Mouse (Mus musculus) midbrain, embryonic 10.5 days (tissue): ENCODE data around the gene Rfc1. TPM values are rescaled to one million over a fixed set of nuclear protein-coding genes. Genes with fewer than 3 reads are reported as not detected.
A peak's percentile ranks its signal among the peaks of the same experiment; 100 is the strongest.
"Not testable (repeated sequence)": the region's sequence is repeated elsewhere in the genome, so short reads cannot be mapped to it uniquely, and the experiment has no call there.

Experiments used
- DNase-seq: peaks from one replicate; pipeline ENCODE4 v3.0.0-alpha.2; 2017; ENCODE audit warnings: low spot score
- H3K27ac ChIP-seq: fragments of 300-500 bp; sonication (generic); replicated peaks from 2 replicates; pipeline ENCODE4 v1.5.1; 2016; ENCODE audit warnings: mild to moderate bottlenecking
- H3K27me3 ChIP-seq: fragments of 300-500 bp; sonication (generic); 2 replicates; pipeline ENCODE4 v1.6.1; 2016; ENCODE audit warnings: low read depth, mild to moderate bottlenecking; ENCODE audit not compliant: poor library complexity, severe bottlenecking
- H3K36me3 ChIP-seq: fragments of 300-500 bp; sonication (generic); 2 replicates; pipeline ENCODE4 v1.6.1; 2016; ENCODE audit warnings: mild to moderate bottlenecking, moderate library complexity
- H3K4me1 ChIP-seq: fragments of 300-500 bp; sonication (generic); 2 replicates; pipeline ENCODE4 v1.6.1; 2016
- H3K4me3 ChIP-seq: fragments of 300-500 bp; sonication (generic); 2 replicates; pipeline ENCODE4 v1.5.1; 2016; ENCODE audit warnings: mild to moderate bottlenecking, moderate library complexity
- H3K9me3 ChIP-seq: fragments of 300-500 bp; sonication (generic); replicated peaks from 2 replicates; pipeline ENCODE4 v1.6.1; 2016; ENCODE audit warnings: mild to moderate bottlenecking
- WGBS: fragments of 180-500 bp; shearing (Covaris S2); methylation state at CpG from one replicate; pipeline ENCODE4 v1.1.7; 2016; 5-methylcytosine and 5-hydroxymethylcytosine counted together
- polyA plus RNA-seq: library from polyadenylated mRNA; unstranded; fragments of >200 nt; fragmentation: Nextera tagmentation; extraction: Ambion mirVana; gene quantifications from 2 replicates; pipeline ENCODE4 v1.2.1, GENCODE M21; 2016

Gene Rfc1
- polyA plus RNA-seq, 1 experiment from 2014 or later = 103 TPM

DNA sequence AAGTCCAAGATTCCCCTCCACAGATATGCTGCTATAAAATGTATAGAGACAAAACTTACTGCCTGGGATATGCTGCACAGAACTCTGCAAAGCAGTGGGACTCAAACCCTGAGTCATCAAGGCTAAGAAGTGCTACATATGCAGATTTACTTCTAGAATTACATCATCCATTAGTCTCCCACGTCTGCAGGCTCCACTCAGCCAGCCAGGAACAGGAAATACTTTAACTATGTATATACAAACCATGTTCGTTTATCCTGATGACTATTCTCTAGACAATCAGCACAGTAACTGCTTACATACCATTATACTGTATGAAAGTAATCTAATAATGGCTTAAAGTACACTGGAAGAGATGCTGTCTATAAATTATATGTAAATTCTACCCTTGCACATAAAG lies 41.2 kb downstream of the Rfc1 start:
- 77% methylated on average over 2 of the region's 2 CpGs for WGBS
- Histone ChIP-seq H3K9me3 (no peaks in the 10 kb centered on the region), H3K4me1 (no peaks in the 10 kb centered on the region), H3K27me3 (no peaks in the 10 kb centered on the region), H3K4me3 (no peak overlapping the region), H3K27ac (no peak overlapping the region), H3K36me3 (peaks cover 95% of the 10 kb centered on the region)
- DNase-seq = no peak

DNA sequence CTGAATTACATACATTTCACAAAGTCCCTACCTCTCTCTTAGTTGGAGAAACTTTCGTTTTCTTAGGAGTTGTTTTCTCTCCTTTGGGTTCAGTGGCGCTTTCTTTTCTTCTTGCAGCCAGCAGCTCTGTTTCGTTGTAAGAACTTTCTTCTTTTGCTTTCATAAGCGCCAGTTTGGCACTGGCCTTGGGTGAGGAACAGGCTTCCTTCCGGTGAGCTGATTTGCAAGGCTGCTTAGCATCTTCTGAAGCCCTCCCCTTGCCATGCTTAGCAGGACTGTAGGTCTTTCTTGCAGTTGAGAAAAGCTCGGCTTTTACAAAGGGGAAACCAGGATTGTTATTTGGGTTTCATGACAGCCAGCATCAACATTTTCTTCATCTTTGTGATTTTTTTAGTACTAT lies 41.8 kb downstream of the Rfc1 start:
- H3K27ac ChIP-seq = no peak overlapping the region
- no peak for DNase-seq
- WGBS = 94% methylated on average over 6 of the region's 6 CpGs
- H3K4me3 ChIP-seq = no peak overlapping the region
- peaks cover 94% of the 10 kb centered on the region for H3K36me3 ChIP-seq
- H3K4me1 ChIP-seq = no peaks in the 10 kb centered on the region
- no peaks in the 10 kb centered on the region for H3K27me3 ChIP-seq
- no peaks in the 10 kb centered on the region for H3K9me3 ChIP-seq

DNA sequence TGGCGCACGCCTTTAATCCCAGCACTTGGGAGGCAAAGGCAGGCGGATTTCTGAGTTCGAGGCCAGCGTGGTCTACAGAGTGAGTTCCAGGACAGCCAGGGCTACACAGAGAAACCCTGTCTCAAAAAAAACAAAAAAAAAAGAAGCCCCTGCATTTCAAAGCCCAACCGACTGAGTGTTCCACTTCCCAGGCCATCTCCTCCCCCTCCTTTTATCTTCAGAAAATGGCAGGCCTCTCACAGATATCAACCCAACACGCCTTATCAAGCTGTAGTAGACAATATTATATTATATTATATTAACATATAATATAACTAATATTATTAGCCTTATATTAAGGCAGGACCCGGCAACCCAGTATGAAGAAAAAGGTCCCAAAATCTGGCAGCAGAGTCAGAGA lies 46.5 kb downstream of the Rfc1 start:
- H3K36me3 ChIP-seq = peaks cover 95% of the 10 kb centered on the region
- not testable (repeated sequence) for H3K9me3 ChIP-seq, H3K4me1 ChIP-seq, H3K27ac ChIP-seq, H3K4me3 ChIP-seq, DNase-seq, H3K27me3 ChIP-seq
- WGBS = 89% methylated on average over 8 of the region's 8 CpGs

DNA sequence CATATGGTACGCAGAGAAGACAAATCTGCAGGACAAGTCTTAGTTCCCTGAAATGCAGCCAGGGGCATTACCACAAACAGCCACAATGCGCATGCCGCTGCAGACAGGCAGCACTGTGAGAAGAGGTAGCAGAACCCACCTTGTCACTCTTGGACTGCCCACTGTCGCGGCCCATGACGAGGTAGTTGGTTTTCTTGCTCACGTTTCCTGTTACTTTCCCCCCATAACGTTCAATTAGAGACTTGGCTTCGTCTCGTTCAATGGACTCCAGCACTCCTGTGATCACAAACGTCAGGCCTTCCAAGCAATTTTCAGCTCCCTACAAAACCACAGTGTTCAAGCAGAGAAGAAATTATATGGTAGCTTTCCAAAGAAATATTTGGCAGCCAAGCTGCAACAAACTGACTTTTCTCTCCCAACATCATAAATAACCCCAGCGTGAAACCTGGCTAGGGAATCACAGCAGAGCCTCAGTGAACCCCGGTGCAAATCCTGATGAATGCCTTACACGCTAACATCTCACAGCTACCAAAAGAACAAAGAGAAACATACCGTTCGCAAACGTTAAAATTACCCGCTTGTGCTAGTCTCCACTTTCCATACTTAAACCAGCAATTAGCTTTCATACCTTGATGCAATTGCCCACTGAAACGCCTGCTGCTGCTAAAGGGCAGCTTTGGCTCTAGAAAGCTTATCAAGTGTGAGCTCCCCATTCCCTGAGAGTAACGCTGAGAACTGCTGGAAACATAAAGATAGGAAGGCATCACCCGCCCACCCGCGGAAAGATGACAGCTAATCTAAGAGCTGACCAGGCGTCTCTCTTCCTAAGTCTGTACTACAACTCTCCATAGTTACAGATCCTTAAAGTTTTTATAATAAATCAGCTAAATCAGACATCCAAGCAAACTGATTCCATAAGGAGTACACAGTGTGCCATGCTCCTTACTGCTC lies 47.4 kb downstream of the Rfc1 start:
- no peak for DNase-seq
- Histone ChIP-seq H3K9me3 (no peaks in the 10 kb centered on the region), H3K4me1 (no peaks in the 10 kb centered on the region), H3K27me3 (no peaks in the 10 kb centered on the region), H3K27ac (no peak overlapping the region), H3K36me3 (peaks cover 95% of the 10 kb centered on the region), H3K4me3 (no peak overlapping the region)
- 94% methylated on average over 24 of the region's 24 CpGs for WGBS

DNA sequence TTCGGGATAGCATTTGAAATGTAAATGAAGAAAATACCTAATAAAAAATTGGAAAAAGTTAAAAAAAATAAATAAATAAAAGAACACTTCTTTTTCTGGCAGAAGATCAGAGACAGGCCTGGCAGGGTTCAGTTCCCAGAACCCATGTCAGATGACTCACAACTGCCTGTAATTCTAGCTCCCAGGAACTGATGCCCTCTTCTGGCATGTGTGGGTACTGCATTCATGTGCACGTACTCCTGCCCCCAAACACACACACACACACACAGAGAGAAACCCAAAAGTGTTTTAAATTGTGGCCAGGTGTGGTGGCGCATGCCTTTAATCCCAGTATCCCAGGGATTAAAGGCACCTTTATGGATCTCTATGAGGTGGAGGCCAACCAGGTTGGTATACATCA lies 51.3 kb downstream of the Rfc1 start:
- no peak overlapping the region for H3K4me3 ChIP-seq
- 89% methylated on average over 3 of the region's 3 CpGs for WGBS
- H3K9me3 ChIP-seq = no peaks in the 10 kb centered on the region
- peaks cover 80% of the 10 kb centered on the region for H3K36me3 ChIP-seq
- no peak overlapping the region for H3K27ac ChIP-seq
- H3K4me1 ChIP-seq = no peaks in the 10 kb centered on the region
- peak; percentile 21 for DNase-seq
- H3K27me3 ChIP-seq = no peaks in the 10 kb centered on the region

DNA sequence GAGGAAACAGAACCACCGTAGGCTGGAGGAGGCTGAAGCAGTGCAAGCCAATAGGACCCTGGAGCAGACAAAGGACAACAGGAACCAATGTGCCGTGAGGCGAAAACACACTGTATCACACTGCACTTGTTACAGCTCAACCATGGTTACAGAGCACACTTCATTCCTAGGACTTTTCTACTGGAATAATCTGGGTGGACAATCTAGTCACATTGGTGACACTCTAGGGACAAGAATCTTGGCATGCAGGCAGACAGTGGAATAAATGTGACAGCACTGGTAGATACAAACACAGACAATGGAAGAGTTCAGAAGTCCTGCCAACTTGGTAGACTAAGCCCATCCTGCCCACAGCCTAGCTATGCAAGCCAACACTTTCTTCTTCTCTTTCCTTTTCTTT lies 54.3 kb downstream of the Rfc1 start:
- H3K4me3 ChIP-seq = no peak overlapping the region
- no peaks in the 10 kb centered on the region for H3K9me3 ChIP-seq
- no peaks in the 10 kb centered on the region for H3K4me1 ChIP-seq
- 94% methylated on average over 3 of the region's 3 CpGs for WGBS
- no peak for DNase-seq
- H3K36me3 ChIP-seq = peaks cover 82% of the 10 kb centered on the region
- H3K27me3 ChIP-seq = no peaks in the 10 kb centered on the region
- H3K27ac ChIP-seq = no peak overlapping the region

DNA sequence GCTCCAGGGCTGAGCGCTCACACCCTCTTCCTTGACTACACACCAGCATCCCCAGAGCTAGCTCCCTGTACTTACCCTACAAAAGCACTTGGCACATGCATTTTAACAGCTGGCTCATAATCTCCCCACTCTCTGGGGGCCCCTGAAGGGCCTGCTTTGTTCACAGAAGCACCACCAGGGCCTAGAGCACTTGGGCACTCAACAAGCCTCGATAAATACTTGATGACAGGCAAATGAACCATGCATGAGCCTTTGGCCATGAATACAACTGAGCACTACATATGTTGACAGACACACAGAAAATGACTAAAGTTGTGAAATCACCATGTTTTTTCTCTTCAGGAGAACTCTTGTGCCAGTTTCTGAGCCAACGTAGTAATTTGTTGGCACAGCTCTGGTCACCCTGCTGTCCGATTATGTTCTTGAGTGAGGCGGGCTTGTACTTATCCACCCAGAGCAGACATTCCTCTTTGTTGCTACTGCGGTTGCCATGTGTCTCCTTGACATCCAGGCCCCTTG lies 56.3 kb downstream of the Rfc1 start:
- Histone ChIP-seq H3K36me3 (peaks cover 82% of the 10 kb centered on the region), H3K27me3 (no peaks in the 10 kb centered on the region), H3K4me3 (no peak overlapping the region), H3K9me3 (no peaks in the 10 kb centered on the region), H3K27ac (no peak overlapping the region), H3K4me1 (no peaks in the 10 kb centered on the region)
- no peak for DNase-seq
- 90% methylated on average over 6 of the region's 6 CpGs for WGBS

DNA sequence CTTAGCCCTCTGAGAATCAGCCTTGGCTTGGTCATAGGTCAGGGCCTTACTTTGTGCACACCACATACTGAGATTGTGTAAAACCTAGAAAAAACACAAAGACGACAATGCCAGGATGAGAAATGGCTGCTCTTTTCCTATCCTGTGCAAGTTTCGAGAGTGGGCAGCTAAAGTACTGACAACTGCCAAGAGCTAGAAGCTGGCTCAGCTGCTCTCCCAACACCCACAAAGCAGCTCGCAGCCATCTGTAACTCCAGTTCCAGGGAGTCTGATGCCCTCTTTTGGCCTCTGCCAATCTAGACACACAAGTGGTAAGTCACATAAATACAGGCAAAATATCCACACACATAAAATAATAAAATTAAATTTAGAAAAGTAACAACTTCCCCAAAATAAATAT lies 61.5 kb downstream of the Rfc1 start:
- no peaks in the 10 kb centered on the region for H3K4me1 ChIP-seq
- no peak overlapping the region for H3K27ac ChIP-seq
- WGBS = 92% methylated on average over 3 of the region's 3 CpGs
- no peak for DNase-seq
- H3K27me3 ChIP-seq = no peaks in the 10 kb centered on the region
- peaks cover 96% of the 10 kb centered on the region for H3K36me3 ChIP-seq
- H3K9me3 ChIP-seq = no peaks in the 10 kb centered on the region
- H3K4me3 ChIP-seq = no peak overlapping the region

DNA sequence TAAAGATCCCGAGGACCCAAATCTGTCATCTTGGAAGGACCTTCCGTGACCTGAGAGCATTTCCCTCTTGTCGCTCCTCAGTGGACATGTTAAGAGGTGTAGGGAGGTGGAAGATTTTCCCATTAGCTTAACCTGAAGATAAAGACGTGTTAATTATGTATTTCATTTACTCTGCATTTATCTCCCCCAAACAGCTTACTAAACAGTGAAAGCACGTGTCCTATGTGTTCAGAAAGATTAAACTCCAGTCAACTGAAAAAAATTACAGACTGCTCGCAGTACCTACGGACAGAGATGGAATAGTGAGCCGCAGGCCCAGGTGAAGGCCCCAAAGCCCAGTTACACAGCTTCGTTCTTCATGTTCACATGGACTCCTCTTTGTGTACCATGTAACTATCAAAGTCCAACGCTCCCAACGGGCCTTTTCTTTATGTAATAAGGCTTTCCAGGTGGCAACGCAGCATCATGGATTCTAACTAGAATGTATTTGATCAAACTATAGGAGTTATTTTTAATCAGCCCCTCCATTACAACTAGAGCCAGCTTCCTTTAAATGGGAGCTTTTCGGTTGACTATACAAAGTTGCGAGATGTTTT lies 77.5 kb downstream of the Rfc1 start:
- no peak for DNase-seq
- Histone ChIP-seq H3K36me3 (peaks cover 93% of the 10 kb centered on the region), H3K9me3 (no peaks in the 10 kb centered on the region), H3K27ac (no peak overlapping the region), H3K27me3 (no peaks in the 10 kb centered on the region), H3K4me3 (no peak overlapping the region), H3K4me1 (no peaks in the 10 kb centered on the region)
- WGBS = 93% methylated on average over 14 of the region's 14 CpGs

DNA sequence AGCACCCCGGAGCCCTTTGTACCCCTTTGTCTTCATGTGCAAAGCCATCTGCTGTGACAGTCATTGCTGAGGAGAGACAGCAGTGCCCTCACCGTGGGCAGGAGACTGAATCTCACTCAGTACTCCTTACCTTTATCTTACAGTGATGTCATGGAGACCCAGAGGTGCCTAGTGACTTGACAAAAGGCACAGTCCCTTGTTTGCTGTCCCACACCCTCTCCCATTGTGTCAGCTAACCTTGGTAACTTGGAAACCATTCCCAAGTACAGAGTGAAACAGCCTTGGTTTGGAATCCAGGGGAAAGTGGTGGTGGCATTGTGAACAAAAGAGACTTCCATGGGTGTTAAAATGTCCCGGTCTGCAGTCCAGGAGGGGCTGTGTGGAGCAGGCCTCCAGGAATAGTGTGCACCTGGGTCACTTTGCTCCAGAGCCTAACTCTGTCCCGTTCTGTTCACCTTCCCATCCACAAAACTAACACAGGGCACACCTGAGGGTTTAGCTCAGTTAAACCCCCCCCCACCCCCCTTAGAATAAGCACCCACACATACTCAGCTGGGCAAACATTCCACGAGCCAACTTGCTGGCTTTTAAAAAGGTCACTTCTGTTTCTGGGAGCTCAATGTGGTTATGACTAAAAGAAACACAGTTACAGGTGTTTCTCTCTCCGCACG lies 85.2 kb downstream of the Rfc1 start:
- peaks cover 58% of the 10 kb centered on the region for H3K36me3 ChIP-seq
- H3K4me1 ChIP-seq = peaks cover 6% of the 10 kb centered on the region
- no peaks in the 10 kb centered on the region for H3K9me3 ChIP-seq
- DNase-seq = peak; percentile 15
- H3K4me3 ChIP-seq = no peak overlapping the region
- 71% methylated on average over 7 of the region's 7 CpGs for WGBS
- H3K27me3 ChIP-seq = no peaks in the 10 kb centered on the region
- peak overlapping the region; percentile 66 for H3K27ac ChIP-seq

DNA sequence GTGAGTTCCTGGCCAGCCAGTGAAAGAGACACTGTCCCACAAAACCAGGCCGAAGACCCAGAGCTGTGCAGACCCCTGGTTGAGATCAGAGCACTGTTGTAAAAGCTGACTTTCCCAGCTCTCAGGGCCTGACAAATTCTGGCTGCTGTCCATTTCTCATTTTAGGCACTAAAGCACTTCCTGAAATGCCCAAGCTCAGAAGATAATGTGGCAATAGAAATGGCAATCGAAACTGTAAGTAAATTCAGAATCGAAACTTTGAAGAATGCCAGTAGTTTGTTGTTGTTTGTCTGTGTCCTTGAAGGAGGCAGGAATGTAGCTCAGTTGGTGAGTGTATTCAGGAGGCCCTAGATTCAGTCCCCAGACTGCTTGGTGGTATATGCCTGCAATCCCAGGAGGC lies 88.2 kb downstream of the Rfc1 start:
- H3K27ac ChIP-seq = no peak overlapping the region
- H3K9me3 ChIP-seq = no peaks in the 10 kb centered on the region
- no peaks in the 10 kb centered on the region for H3K27me3 ChIP-seq
- WGBS = 96% methylated on average over 3 of the region's 3 CpGs
- peaks cover 6% of the 10 kb centered on the region for H3K4me1 ChIP-seq
- peaks cover 47% of the 10 kb centered on the region for H3K36me3 ChIP-seq
- no peak overlapping the region for H3K4me3 ChIP-seq
- no peak for DNase-seq

DNA sequence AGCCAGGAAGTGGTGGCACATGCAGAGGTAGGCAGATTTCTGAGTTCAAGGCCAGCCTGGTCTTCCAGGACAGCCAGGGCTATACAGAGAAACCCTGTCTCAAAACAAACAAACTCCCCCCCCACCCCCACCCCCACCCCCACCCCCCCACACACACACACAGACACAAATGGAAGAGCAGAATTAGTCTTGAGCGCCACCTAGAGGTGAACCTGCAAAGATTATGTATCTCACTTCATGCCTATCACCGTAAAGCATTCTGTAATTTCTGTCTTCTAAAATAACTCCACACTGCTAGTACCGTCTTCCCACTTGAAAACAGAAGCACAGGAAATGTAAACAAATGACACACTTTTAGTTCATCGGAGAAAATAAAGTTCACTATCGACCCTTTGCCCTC lies 92.7 kb downstream of the Rfc1 start:
- H3K4me1 ChIP-seq = peaks cover 6% of the 10 kb centered on the region; the same call in 1 of the 2 replicates
- H3K4me3 ChIP-seq = no peak overlapping the region
- no peak overlapping the region for H3K27ac ChIP-seq
- peaks cover 38% of the 10 kb centered on the region for H3K36me3 ChIP-seq
- DNase-seq = peak; percentile 19
- WGBS = 57% methylated on average over 5 of the region's 5 CpGs
- H3K9me3 ChIP-seq = no peaks in the 10 kb centered on the region
- H3K27me3 ChIP-seq = no peaks in the 10 kb centered on the region
